Mouse (Mus musculus) thymus, postnatal 36 days (tissue): ENCODE results near the gene Dazl.
"Not testable (repeated sequence)": the region's sequence is repeated elsewhere in the genome, so short reads cannot be mapped to it uniquely, and the experiment has no call there.

Experiments used
- DNase-seq, 2 experiments: peaks; one replicate each; pipeline ENCODE4 v3.0.0; 2022; ENCODE audit warnings: mixed read lengths in 2 of 2

The Dazl gene

GRCm38 (mm10) chr17:50284845-50285244 is 8.6 kb downstream of the Dazl start:
- DNase-seq, result no peak

- DNase-seq, result not testable (repeated sequence)
Measured at GRCm38 (mm10) chr17:50261615-50262014, 31.8 kb downstream of the Dazl start.

GRCm38 (mm10) chr17:50260856-50261255 is 32.6 kb downstream of the Dazl start:
- DNase-seq, result no peak

GRCm38 (mm10) chr17:50246605-50247004 is 46.8 kb downstream of the Dazl start:
- no peak for DNase-seq

GRCm38 (mm10) chr17:50244675-50245074 is 48.8 kb downstream of the Dazl start:
- no peak for DNase-seq

GRCm38 (mm10) chr17:50243326-50243725 is 50.1 kb downstream of the Dazl start:
- no peak for DNase-seq

- no peak for DNase-seq
Measured at GRCm38 (mm10) chr17:50237818-50238610, 55.4 kb downstream of the Dazl start.

GRCm38 (mm10) chr17:50237436-50237709 is 56.1 kb downstream of the Dazl start:
- DNase-seq, result peak; percentile 66 to 77

- no peak for DNase-seq
Measured at GRCm38 (mm10) chr17:50236702-50237435, 56.6 kb downstream of the Dazl start.

- no peak for DNase-seq
Measured at GRCm38 (mm10) chr17:50235943-50236701, 57.3 kb downstream of the Dazl start.

- DNase-seq, result no peak
Measured at GRCm38 (mm10) chr17:50233956-50234355, 59.5 kb downstream of the Dazl start.

- no peak for DNase-seq
Measured at GRCm38 (mm10) chr17:50232821-50233220, 60.6 kb downstream of the Dazl start.

- no peak for DNase-seq
Measured at GRCm38 (mm10) chr17:50231206-50231605, 62.2 kb downstream of the Dazl start.

GRCm38 (mm10) chr17:50229534-50229933 is 63.9 kb downstream of the Dazl start:
- DNase-seq, result no peak
